Mouse (Mus musculus) kidney, adult 2 months (tissue): ENCODE results near the gene Polr1e. TPM values are rescaled to one million over a fixed set of nuclear protein-coding genes. Genes with fewer than 3 reads are reported as not detected.
"Not testable (repeated sequence)": the region's sequence is repeated elsewhere in the genome, so short reads cannot be mapped to it uniquely, and the experiment has no call there.

ENCODE experiments used
- DNase-seq: peaks from one replicate; pipeline ENCODE4 v3.0.0; 2021
- H3K27ac ChIP-seq: fragments of 200-500 bp; 2 replicates; pipeline ENCODE4 v1.5.1; 2012; ENCODE audit warnings: low read depth, low read length, control low read depth, inconsistent platforms; ENCODE audit not compliant: insufficient read depth
- H3K27me3 ChIP-seq: fragments of 200-500 bp; replicated peaks from 2 replicates; pipeline ENCODE4 v1.6.1; 2012; ENCODE audit warnings: mild to moderate bottlenecking, moderate library complexity, low read length, inconsistent platforms; ENCODE audit not compliant: control insufficient read depth, insufficient read depth
- H3K36me3 ChIP-seq: fragments of 200-500 bp; 2 replicates; pipeline ENCODE4 v1.6.1; 2012; ENCODE audit warnings: mild to moderate bottlenecking, moderate library complexity, low read length, inconsistent platforms; ENCODE audit not compliant: control insufficient read depth, insufficient read depth
- H3K4me1 ChIP-seq: fragments of 200-500 bp; 2 replicates; pipeline ENCODE4 v1.6.1; 2011; ENCODE audit warnings: low read length; ENCODE audit not compliant: control insufficient read depth, insufficient read depth
- H3K4me3 ChIP-seq: fragments of 200-500 bp; 2 replicates; pipeline ENCODE4 v1.5.1; 2011; ENCODE audit warnings: mild to moderate bottlenecking, low read depth, low read length, control low read depth; ENCODE audit not compliant: insufficient read depth
- CTCF ChIP-seq: fragments of 200-500 bp; conservative IDR thresholded peaks from 2 replicates; pipeline ENCODE4 v1.5.1; 2011; ENCODE audit warnings: low read depth, mild to moderate bottlenecking, control low read depth, low read length, moderate library complexity, mixed read lengths; ENCODE audit not compliant: insufficient read depth, insufficient read length
- POLR2A ChIP-seq: fragments of 200-500 bp; IDR thresholded peaks from one replicate; pipeline ENCODE4 v1.6.1; 2011; ENCODE audit warnings: low read depth, low read length, control low read depth
- WGBS: fragments of 180-500 bp; shearing (Covaris S2); methylation state at CpG from one replicate; pipeline ENCODE4 v1.1.7; 2018; 5-methylcytosine and 5-hydroxymethylcytosine counted together
- polyA plus RNA-seq: library from polyadenylated mRNA; depleted of rRNA; stranded (reverse); fragments of >200 nt; gene quantifications from 2 replicates; pipeline ENCODE4 v1.2.3, GENCODE M21; 2012

Polr1e gene
- polyA plus RNA-seq, 1 experiment: 6.2 TPM

GRCm38 (mm10) chr4:44983131-44983740 is 35.1 kb upstream of the Polr1e start:
- H3K36me3 ChIP-seq: no peaks in the 10 kb centered on the region
- TF ChIP-seq CTCF (no peak), POLR2A (no peak)
- peak overlapping the region; percentile 92 for H3K4me3 ChIP-seq
- WGBS: 59% methylated on average over 10 of the region's 10 CpGs
- H3K4me1 ChIP-seq: peaks cover 28% of the 10 kb centered on the region
- no peak overlapping the region; the same call in 1 of the 2 replicates for H3K27ac ChIP-seq
- peak; percentile 49 for DNase-seq
- H3K27me3 ChIP-seq: no peaks in the 10 kb centered on the region

GRCm38 (mm10) chr4:44990560-44990959 is 27.8 kb upstream of the Polr1e start:
- H3K27ac ChIP-seq: no peak overlapping the region
- TF ChIP-seq POLR2A (no peak), CTCF (no peak)
- H3K4me3 ChIP-seq: no peak overlapping the region
- DNase-seq: no peak
- H3K36me3 ChIP-seq: no peaks in the 10 kb centered on the region; the same call in 1 of the 2 replicates
- H3K27me3 ChIP-seq: no peaks in the 10 kb centered on the region
- 83% methylated on average over 5 of the region's 5 CpGs for WGBS
- no peaks in the 10 kb centered on the region for H3K4me1 ChIP-seq

GRCm38 (mm10) chr4:44992330-44992729 is 26.1 kb upstream of the Polr1e start:
- H3K4me1 ChIP-seq, DNase-seq, H3K36me3 ChIP-seq, H3K27me3 ChIP-seq, H3K4me3 ChIP-seq, H3K27ac ChIP-seq: not testable (repeated sequence)
- WGBS: 82% methylated on average over 11 of the region's 11 CpGs

GRCm38 (mm10) chr4:44993179-44993578 is 25.2 kb upstream of the Polr1e start:
- H3K27me3 ChIP-seq, H3K4me1 ChIP-seq: not testable (repeated sequence)
- 58% methylated on average over 14 of the region's 14 CpGs for WGBS

GRCm38 (mm10) chr4:44993847-44994246 is 24.5 kb upstream of the Polr1e start:
- no peaks in the 10 kb centered on the region for H3K27me3 ChIP-seq
- no peak for TF ChIP-seq POLR2A
- H3K27ac ChIP-seq: no peak overlapping the region
- 90% methylated on average over 9 of the region's 9 CpGs for WGBS
- DNase-seq: no peak
- no peaks in the 10 kb centered on the region; the same call in 1 of the 2 replicates for H3K36me3 ChIP-seq
- peaks cover 3% of the 10 kb centered on the region; the same call in 1 of the 2 replicates for H3K4me1 ChIP-seq
- no peak overlapping the region for H3K4me3 ChIP-seq

More at GRCm38 (mm10) chr4:44993179-44993578, 25.2 kb upstream of the Polr1e start:
- H3K4me3 ChIP-seq, DNase-seq, H3K36me3 ChIP-seq, H3K27ac ChIP-seq: not testable (repeated sequence)

GRCm38 (mm10) chr4:44994776-44995175 is 23.6 kb upstream of the Polr1e start:
- WGBS: 84% methylated on average over 18 of the region's 18 CpGs
- no peak overlapping the region for H3K27ac ChIP-seq
- H3K4me1 ChIP-seq: peaks cover 3% of the 10 kb centered on the region; the same call in 1 of the 2 replicates
- H3K4me3 ChIP-seq: no peak overlapping the region
- no peaks in the 10 kb centered on the region; the same call in 1 of the 2 replicates for H3K36me3 ChIP-seq
- TF ChIP-seq CTCF (no peak), POLR2A (no peak)
- no peaks in the 10 kb centered on the region for H3K27me3 ChIP-seq
- no peak for DNase-seq

GRCm38 (mm10) chr4:44998071-44998470 is 20.3 kb upstream of the Polr1e start:
- no peak for TF ChIP-seq CTCF
- no peak for TF ChIP-seq POLR2A
- no peak overlapping the region for H3K4me3 ChIP-seq
- no peak overlapping the region for H3K27ac ChIP-seq
- H3K36me3 ChIP-seq: no peaks in the 10 kb centered on the region; the same call in 1 of the 2 replicates
- H3K27me3 ChIP-seq: no peaks in the 10 kb centered on the region
- WGBS: 75% methylated on average over 3 of the region's 3 CpGs
- DNase-seq: no peak
- H3K4me1 ChIP-seq: peaks cover 3% of the 10 kb centered on the region; the same call in 1 of the 2 replicates

GRCm38 (mm10) chr4:45000001-45000400 is 18.4 kb upstream of the Polr1e start:
- Histone ChIP-seq H3K27me3 (no peaks in the 10 kb centered on the region), H3K27ac (no peak overlapping the region), H3K4me1 (peaks cover 3% of the 10 kb centered on the region; the same call in 1 of the 2 replicates), H3K4me3 (no peak overlapping the region), H3K36me3 (no peaks in the 10 kb centered on the region; the same call in 1 of the 2 replicates)
- DNase-seq: no peak
- TF ChIP-seq CTCF (no peak), POLR2A (no peak)
- WGBS: 85% methylated on average over 6 of the region's 6 CpGs
